Mouse (Mus musculus) neutrophil, adult 5-6 weeks (primary cell): ENCODE measurements around the gene Dirc2. TPM values are rescaled to one million over a fixed set of nuclear protein-coding genes. Genes with fewer than 3 reads are reported as not detected.

Source experiments
- total RNA-seq: library from RNA; stranded (forward); fragments of 200-1000 nt; gene quantifications from 2 replicates; pipeline ENCODE4 v1.2.3, GENCODE M21; 2017

Dirc2 gene
- total RNA-seq, 1 experiment from 2014 or later = 10.4 TPM

Other genes starting within 250 kb of the Dirc2 start
- gene Sema5b, start 228.2 kb downstream of the Dirc2 start, total RNA-seq = not detected in 2 replicates
- 17.3 and 24.3 TPM in 2 replicates for gene Hspbap1, start 1.0 kb upstream of the Dirc2 start, total RNA-seq
- gene Parp14, start 102.2 kb upstream of the Dirc2 start, total RNA-seq = 87.9 and 94.6 TPM in 2 replicates
- gene Parp9, start 169.1 kb upstream of the Dirc2 start, total RNA-seq = 99.3 and 100 TPM in 2 replicates
- 45.9 and 56.1 TPM in 2 replicates for gene Dtx3l, start 169.8 kb upstream of the Dirc2 start, total RNA-seq
- 49.1 and 50.2 TPM in 2 replicates for gene Kpna1, start 209.4 kb upstream of the Dirc2 start, total RNA-seq